In the genomic region with DNA sequence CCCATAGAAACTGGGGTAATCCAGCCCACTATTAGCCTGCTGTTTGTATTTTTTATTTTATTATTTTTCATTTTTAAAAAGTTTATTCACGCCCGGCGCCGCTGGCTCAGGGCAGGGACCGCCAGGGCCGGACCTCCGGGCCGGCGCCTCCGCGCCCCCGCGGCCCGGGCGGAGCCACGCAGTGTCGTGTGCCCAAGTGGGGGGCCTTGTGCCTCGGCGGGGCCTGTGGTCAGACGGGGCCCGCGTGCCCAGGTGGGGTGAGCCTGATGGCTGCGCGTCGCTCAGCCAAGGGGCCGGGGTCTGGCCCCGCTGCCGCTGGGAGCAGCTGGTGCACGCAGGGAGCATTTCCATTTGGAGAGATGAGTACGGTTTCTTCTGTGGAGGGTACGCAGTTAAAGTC, we compare ENCODE assay signal across 22 mouse cellular contexts.
DNase-seq lines count a peak whose midpoint lies in the region; ATAC-seq and TF ChIP-seq lines count a peak whose summit lies in the region.
"Had no signal": no experiment of that assay in that cellular context is flagged by ENCODE, and none has a peak within 500 bp of the region (broad histone marks: within the 10 kb centered on the region; RNA-seq: fewer than 3 reads in every experiment).

No protein-coding gene starts in this region.

- no peak for TF ChIP-seq EP300 in ES-Bruce4 (IDR thresholded peaks at IDR 0.05; ENCODE audit: insufficient read depth, low read depth, low read length)

- H3K4me3 ChIP-seq in forebrain, embryonic 11.5 days (ENCODE audit: low read depth, low read length): no peak overlapping the region
- H3K4me3 ChIP-seq in forebrain, embryonic 12.5 days (replicated peaks): no peak overlapping the region
- no peak overlapping the region for H3K4me3 ChIP-seq in kidney, postnatal 0 days (replicated peaks; ENCODE audit: low read depth, low read length)
- no peak overlapping the region for H3K4me3 ChIP-seq in kidney, embryonic 16.5 days (ENCODE audit: low read length)
- H3K4me3 ChIP-seq in ES-Bruce4 (ENCODE audit: low read depth, low read length): no peak overlapping the region; the same call in 1 of the 2 replicates
- H3K4me3 ChIP-seq: embryonic facial prominence, embryonic 15.5 days; erythroblast, embryonic 14.5 days; forebrain, embryonic 10.5 days; heart, embryonic 13.5 days; hindbrain, embryonic 12.5 days had no signal

- 92% methylated on average over 31 of the region's 31 CpGs for WGBS in forebrain, embryonic 11.5 days
- 91% methylated on average over 31 of the region's 31 CpGs for WGBS in forebrain, embryonic 12.5 days
- WGBS in kidney, postnatal 0 days: 94% methylated on average over 31 of the region's 31 CpGs
- 92% methylated on average over 31 of the region's 31 CpGs for WGBS in kidney, embryonic 16.5 days

- no peak overlapping the region for H3K9ac ChIP-seq in forebrain, embryonic 11.5 days (ENCODE audit: low read length)
- H3K9ac ChIP-seq in forebrain, embryonic 12.5 days: no peak overlapping the region
- no peak overlapping the region for H3K9ac ChIP-seq in kidney, postnatal 0 days (ENCODE audit: low read depth, low read length)
- H3K9ac ChIP-seq in kidney, embryonic 16.5 days (replicated peaks; ENCODE audit: low read length): no peak overlapping the region
- H3K9ac ChIP-seq in ES-Bruce4 (ENCODE audit: low read depth, poor library complexity, severe bottlenecking): peak overlapping the region; percentile 29; the same call in 1 of the 2 replicates
- H3K9ac ChIP-seq: embryonic facial prominence, embryonic 15.5 days; heart, embryonic 13.5 days; hindbrain, embryonic 12.5 days had no signal

- no peak overlapping the region for H3K27ac ChIP-seq in forebrain, embryonic 11.5 days (ENCODE audit: low read depth, low read length)
- no peak overlapping the region for H3K27ac ChIP-seq in forebrain, embryonic 12.5 days
- no peak overlapping the region for H3K27ac ChIP-seq in kidney, postnatal 0 days
- no peak overlapping the region for H3K27ac ChIP-seq in kidney, embryonic 16.5 days (ENCODE audit: low read length)
- H3K27ac ChIP-seq in ES-Bruce4 (ENCODE audit: insufficient read depth, low read length): no peak overlapping the region
- H3K27ac ChIP-seq: embryonic facial prominence, embryonic 15.5 days; forebrain, embryonic 10.5 days; heart, embryonic 13.5 days; hindbrain, embryonic 12.5 days; hindbrain, postnatal 0 days had no signal

- H3K9me3 ChIP-seq in forebrain, embryonic 11.5 days (ENCODE audit: control insufficient read depth, low read length): no peaks in the 10 kb centered on the region
- no peaks in the 10 kb centered on the region for H3K9me3 ChIP-seq in forebrain, embryonic 12.5 days
- no peaks in the 10 kb centered on the region for H3K9me3 ChIP-seq in kidney, postnatal 0 days (replicated peaks; ENCODE audit: low read length)
- peaks cover 5% of the 10 kb centered on the region; the same call in 1 of the 2 replicates for H3K9me3 ChIP-seq in kidney, embryonic 16.5 days (ENCODE audit: low read length)
- H3K9me3 ChIP-seq in ES-Bruce4 (replicated peaks; ENCODE audit: control insufficient read depth, insufficient read depth, low read length, poor library complexity, severe bottlenecking): no peaks in the 10 kb centered on the region
- H3K9me3 ChIP-seq: embryonic facial prominence, embryonic 15.5 days; G1E; heart, embryonic 13.5 days; hindbrain, embryonic 12.5 days had no signal

- no peak for DNase-seq in forebrain, embryonic 11.5 days (ENCODE audit: low spot score)
- DNase-seq in kidney, postnatal 0 days (ENCODE audit: low spot score): no peak
- no peak for DNase-seq in thymus, postnatal 4 days
- DNase-seq in cerebellum, postnatal 4 days (ENCODE audit: low spot score in 2 of 2): no peak
- DNase-seq: adrenal gland, postnatal 14 days; cerebellum, adult 11-12 months; cerebellum, adult 9-10 months; cerebellum, postnatal 25 days; gastrocnemius, postnatal 36 days; heart, adult 11 months; heart, postnatal 36 days had no signal

- no peak for TF ChIP-seq POLR2A in ES-Bruce4 (IDR thresholded peaks at IDR 0.05; ENCODE audit: insufficient read depth, low read length)

- no peak overlapping the region for H3K4me2 ChIP-seq in forebrain, embryonic 11.5 days (ENCODE audit: low read depth, low read length, severe bottlenecking)
- H3K4me2 ChIP-seq in forebrain, embryonic 12.5 days: no peak overlapping the region
- H3K4me2 ChIP-seq in kidney, postnatal 0 days (ENCODE audit: low read length): no peak overlapping the region
- H3K4me2 ChIP-seq in kidney, embryonic 16.5 days (replicated peaks; ENCODE audit: low read depth, low read length): no peak overlapping the region
- H3K4me2 ChIP-seq: embryonic facial prominence, embryonic 15.5 days; heart, embryonic 13.5 days; hindbrain, embryonic 12.5 days had no signal

- no peaks in the 10 kb centered on the region for H3K36me3 ChIP-seq in forebrain, embryonic 11.5 days (ENCODE audit: control insufficient read depth, insufficient read depth, low read length)
- no peaks in the 10 kb centered on the region for H3K36me3 ChIP-seq in forebrain, embryonic 12.5 days (replicated peaks)
- no peaks in the 10 kb centered on the region for H3K36me3 ChIP-seq in kidney, postnatal 0 days (ENCODE audit: insufficient read depth, low read length)
- no peaks in the 10 kb centered on the region for H3K36me3 ChIP-seq in kidney, embryonic 16.5 days (ENCODE audit: insufficient read depth, low read length)
- H3K36me3 ChIP-seq in ES-Bruce4 (ENCODE audit: control insufficient read depth, insufficient read depth, low read length, poor library complexity, severe bottlenecking): no peaks in the 10 kb centered on the region
- H3K36me3 ChIP-seq: embryonic facial prominence, embryonic 15.5 days; forebrain, embryonic 10.5 days; G1E; heart, embryonic 13.5 days; hindbrain, embryonic 12.5 days had no signal

- TF ChIP-seq CTCF in kidney, postnatal 0 days (IDR thresholded peaks at IDR 0.05; ENCODE audit: low read depth): no peak
- TF ChIP-seq CTCF in ES-Bruce4 (IDR thresholded peaks at IDR 0.05; ENCODE audit: low read depth, low read length): no peak

- H3K4me1 ChIP-seq in forebrain, embryonic 11.5 days (replicated peaks; ENCODE audit: control insufficient read depth, insufficient read depth, low read length): no peaks in the 10 kb centered on the region
- no peaks in the 10 kb centered on the region for H3K4me1 ChIP-seq in forebrain, embryonic 12.5 days
- no peaks in the 10 kb centered on the region for H3K4me1 ChIP-seq in kidney, postnatal 0 days (replicated peaks; ENCODE audit: insufficient read depth, low read length)
- H3K4me1 ChIP-seq in kidney, embryonic 16.5 days (ENCODE audit: insufficient read depth, low read length): no peaks in the 10 kb centered on the region
- no peaks in the 10 kb centered on the region for H3K4me1 ChIP-seq in ES-Bruce4 (ENCODE audit: control insufficient read depth, insufficient read depth, low read length)
- H3K4me1 ChIP-seq: embryonic facial prominence, embryonic 15.5 days; forebrain, embryonic 10.5 days; heart, embryonic 13.5 days; hindbrain, embryonic 12.5 days had no signal

- ATAC-seq in forebrain, embryonic 11.5 days (replicated peaks; ENCODE audit: low FRiP score): peak; percentile 63; the same call in 1 of the 2 replicates
- ATAC-seq in forebrain, embryonic 12.5 days (ENCODE audit: low FRiP score): no peak
- ATAC-seq in kidney, postnatal 0 days (replicated peaks; ENCODE audit: low FRiP score, low read depth): 0 out of 2 replicates have a peak, but pooled peaks have one; percentile 33
- no peak for ATAC-seq in kidney, embryonic 16.5 days (ENCODE audit: low FRiP score, low TSS enrichment)
- ATAC-seq: activated CD4-positive, CD25-positive, alpha-beta regulatory T cell, adult 4 months; hindbrain, postnatal 0 days had no signal

- H3K27me3 ChIP-seq in forebrain, embryonic 11.5 days (ENCODE audit: control insufficient read depth, insufficient read depth, low read length): no peaks in the 10 kb centered on the region
- no peaks in the 10 kb centered on the region for H3K27me3 ChIP-seq in forebrain, embryonic 12.5 days
- no peaks in the 10 kb centered on the region for H3K27me3 ChIP-seq in kidney, postnatal 0 days (ENCODE audit: insufficient read depth, low read length)
- H3K27me3 ChIP-seq in kidney, embryonic 16.5 days (ENCODE audit: insufficient read depth, low read length): no peaks in the 10 kb centered on the region
- peaks cover 1% of the 10 kb centered on the region; the same call in 1 of the 2 replicates for H3K27me3 ChIP-seq in ES-Bruce4 (ENCODE audit: control insufficient read depth, insufficient read depth, low read length, poor library complexity, severe bottlenecking)
- H3K27me3 ChIP-seq: embryonic facial prominence, embryonic 15.5 days; heart, embryonic 13.5 days; hindbrain, embryonic 12.5 days had no signal

Comparison
In these comparisons a context has a peak if more than half of its experiments do, and no peak if none do; other contexts are left out.
1. ATAC-seq: peak in forebrain, embryonic 11.5 days (single experiment) and kidney, postnatal 0 days (single experiment); none in forebrain, embryonic 12.5 days (single experiment) and kidney, embryonic 16.5 days (single experiment).